Mouse (Mus musculus): ENCODE results near the gene Mtfp1. TPM values are rescaled to one million over a fixed set of nuclear protein-coding genes. Genes with fewer than 3 reads are reported as not detected.
"Not testable (repeated sequence)": the region's sequence is repeated elsewhere in the genome, so short reads cannot be mapped to it uniquely, and the experiment has no call there.

Gene Mtfp1
- polyA plus RNA-seq, 1 experiment from 2014 or later = 14.5 TPM

DNA sequence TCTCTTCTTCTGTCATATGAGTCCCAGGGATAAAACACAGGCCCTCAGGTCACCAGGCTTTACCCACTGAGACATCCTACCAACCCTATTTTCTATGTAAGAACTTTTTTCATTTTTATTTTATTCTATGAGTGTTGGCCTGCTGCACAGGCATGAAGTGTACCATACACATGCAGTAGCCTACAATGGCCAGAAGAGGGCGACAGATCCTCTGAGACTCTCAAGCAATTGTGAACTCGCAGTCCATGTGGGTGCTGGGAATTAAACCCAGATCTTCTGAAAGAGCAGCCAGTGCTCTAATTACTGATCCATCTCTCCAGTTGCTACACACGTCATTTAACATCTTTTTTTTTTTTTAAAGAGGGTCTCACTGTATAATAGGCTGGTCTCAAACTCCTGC lies 38.2 kb upstream of the Mtfp1 start:
- no peak overlapping the region for H3K4me3 ChIP-seq (ENCODE audit: low read depth, low read length)
- 55% methylated on average over 3 of the region's 3 CpGs for WGBS
- H3K27ac ChIP-seq (ENCODE audit: low read length) = no peak overlapping the region
- H3K36me3 ChIP-seq (ENCODE audit: control insufficient read depth, insufficient read depth, low read length) = peaks cover 5% of the 10 kb centered on the region; the same call in 1 of the 2 replicates
- no peaks in the 10 kb centered on the region for H3K9me3 ChIP-seq (ENCODE audit: control insufficient read depth, low read depth, low read length)
- ATAC-seq (ENCODE audit: insufficient number of reproducible peaks, insufficient read depth, low FRiP score, low read depth) = no peak
- no peaks in the 10 kb centered on the region for H3K27me3 ChIP-seq (ENCODE audit: control insufficient read depth, insufficient read depth, low read length)
- H3K4me2 ChIP-seq (replicated peaks; ENCODE audit: low read depth, low read length) = no peak overlapping the region
- no peak overlapping the region for H3K9ac ChIP-seq (replicated peaks; ENCODE audit: low read depth, low read length)
- peaks cover 8% of the 10 kb centered on the region; the same call in 1 of the 2 replicates for H3K4me1 ChIP-seq (ENCODE audit: control insufficient read depth, insufficient read depth, low read length)

DNA sequence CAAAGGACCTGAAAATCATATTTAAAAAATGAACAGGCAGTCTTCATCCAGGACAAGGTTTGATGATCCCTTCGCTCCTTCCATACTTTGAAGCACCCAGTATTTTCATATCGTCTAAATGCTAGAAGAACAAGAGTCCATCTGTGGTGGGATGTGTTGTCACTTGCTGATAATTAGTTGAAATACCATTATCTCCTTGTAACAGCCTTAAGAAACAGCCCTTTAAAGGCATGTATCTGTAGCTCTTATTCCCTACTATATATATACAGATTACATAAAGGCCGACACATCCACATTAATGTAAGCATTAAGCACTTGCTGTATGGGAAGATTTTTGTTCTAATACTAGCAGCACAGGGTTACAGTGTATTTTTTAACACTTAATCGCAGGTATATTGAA lies 33.2 kb upstream of the Mtfp1 start:
- H3K27ac ChIP-seq (ENCODE audit: low read length); H3K4me1 ChIP-seq (ENCODE audit: control insufficient read depth, insufficient read depth, low read length); ATAC-seq (ENCODE audit: insufficient number of reproducible peaks, insufficient read depth, low FRiP score, low read depth); H3K27me3 ChIP-seq (ENCODE audit: control insufficient read depth, insufficient read depth, low read length); H3K9ac ChIP-seq (replicated peaks; ENCODE audit: low read depth, low read length); H3K4me3 ChIP-seq (ENCODE audit: low read depth, low read length); H3K4me2 ChIP-seq (replicated peaks; ENCODE audit: low read depth, low read length); H3K36me3 ChIP-seq (ENCODE audit: control insufficient read depth, insufficient read depth, low read length); H3K9me3 ChIP-seq (ENCODE audit: control insufficient read depth, low read depth, low read length): not testable (repeated sequence)
- 87% methylated on average over 4 of the region's 4 CpGs for WGBS

DNA sequence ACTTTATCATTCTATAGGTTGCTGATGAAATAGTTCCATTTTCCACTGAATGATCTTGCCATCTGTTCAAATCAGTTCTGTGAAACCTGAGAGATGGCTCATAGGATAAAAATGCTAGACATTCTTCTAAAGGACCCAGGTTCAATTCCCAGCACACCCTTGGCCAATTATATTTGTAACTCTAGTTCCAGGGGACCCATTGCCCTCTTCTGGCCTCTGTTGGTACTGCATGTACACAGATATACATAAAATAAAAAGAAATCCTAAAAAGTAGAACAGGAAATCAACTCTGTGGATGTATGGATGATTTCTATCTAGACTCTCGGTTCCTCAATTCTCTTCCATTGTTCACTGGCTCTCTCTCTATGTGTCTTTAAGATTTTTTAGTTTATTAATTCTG lies 31.8 kb upstream of the Mtfp1 start:
- no peak overlapping the region for H3K27ac ChIP-seq (ENCODE audit: low read length)
- no peak overlapping the region for H3K9ac ChIP-seq (replicated peaks; ENCODE audit: low read depth, low read length)
- H3K4me2 ChIP-seq (replicated peaks; ENCODE audit: low read depth, low read length) = no peak overlapping the region
- WGBS = 92% methylated on average over 1 of the region's 1 CpGs
- no peak for ATAC-seq (ENCODE audit: insufficient number of reproducible peaks, insufficient read depth, low FRiP score, low read depth)
- H3K4me1 ChIP-seq (ENCODE audit: control insufficient read depth, insufficient read depth, low read length) = no peaks in the 10 kb centered on the region
- H3K27me3 ChIP-seq (ENCODE audit: control insufficient read depth, insufficient read depth, low read length) = no peaks in the 10 kb centered on the region
- no peak overlapping the region for H3K4me3 ChIP-seq (ENCODE audit: low read depth, low read length)
- 0 out of 2 replicates have a peak, but pooled peaks cover 3% of the 10 kb centered on the region for H3K9me3 ChIP-seq (ENCODE audit: control insufficient read depth, low read depth, low read length)
- no peaks in the 10 kb centered on the region for H3K36me3 ChIP-seq (ENCODE audit: control insufficient read depth, insufficient read depth, low read length)

DNA sequence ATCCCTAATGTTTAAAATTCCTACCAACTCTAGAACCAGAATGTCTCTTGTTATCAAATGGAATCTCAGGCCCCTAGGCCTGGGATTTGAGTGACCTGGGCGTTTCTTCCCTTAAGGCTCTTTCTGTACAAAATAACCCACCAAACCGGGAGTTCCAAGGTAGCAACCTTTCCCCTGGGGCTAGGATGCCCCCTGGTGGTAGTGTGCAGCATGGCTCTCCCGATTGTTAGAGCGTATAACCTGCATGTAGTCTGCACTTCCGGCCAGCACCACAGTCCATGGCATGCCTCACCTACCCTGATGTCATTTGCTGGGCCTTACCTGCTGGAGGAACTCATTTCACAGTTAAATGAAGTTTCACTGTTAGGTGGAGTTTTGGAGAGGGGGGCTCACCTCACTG lies 28.7 kb upstream of the Mtfp1 start:
- H3K36me3 ChIP-seq (ENCODE audit: control insufficient read depth, insufficient read depth, low read length) = no peaks in the 10 kb centered on the region
- 70% methylated on average over 5 of the region's 5 CpGs for WGBS
- H3K9me3 ChIP-seq (ENCODE audit: control insufficient read depth, low read depth, low read length) = 0 out of 2 replicates have a peak, but pooled peaks cover 3% of the 10 kb centered on the region
- no peak overlapping the region for H3K4me3 ChIP-seq (ENCODE audit: low read depth, low read length)
- H3K27ac ChIP-seq (ENCODE audit: low read length) = no peak overlapping the region
- no peak overlapping the region for H3K4me2 ChIP-seq (replicated peaks; ENCODE audit: low read depth, low read length)
- ATAC-seq (ENCODE audit: insufficient number of reproducible peaks, insufficient read depth, low FRiP score, low read depth) = no peak
- H3K9ac ChIP-seq (replicated peaks; ENCODE audit: low read depth, low read length) = no peak overlapping the region
- H3K4me1 ChIP-seq (ENCODE audit: control insufficient read depth, insufficient read depth, low read length) = 0 out of 2 replicates have a peak, but pooled peaks cover 3% of the 10 kb centered on the region
- no peaks in the 10 kb centered on the region for H3K27me3 ChIP-seq (ENCODE audit: control insufficient read depth, insufficient read depth, low read length)

DNA sequence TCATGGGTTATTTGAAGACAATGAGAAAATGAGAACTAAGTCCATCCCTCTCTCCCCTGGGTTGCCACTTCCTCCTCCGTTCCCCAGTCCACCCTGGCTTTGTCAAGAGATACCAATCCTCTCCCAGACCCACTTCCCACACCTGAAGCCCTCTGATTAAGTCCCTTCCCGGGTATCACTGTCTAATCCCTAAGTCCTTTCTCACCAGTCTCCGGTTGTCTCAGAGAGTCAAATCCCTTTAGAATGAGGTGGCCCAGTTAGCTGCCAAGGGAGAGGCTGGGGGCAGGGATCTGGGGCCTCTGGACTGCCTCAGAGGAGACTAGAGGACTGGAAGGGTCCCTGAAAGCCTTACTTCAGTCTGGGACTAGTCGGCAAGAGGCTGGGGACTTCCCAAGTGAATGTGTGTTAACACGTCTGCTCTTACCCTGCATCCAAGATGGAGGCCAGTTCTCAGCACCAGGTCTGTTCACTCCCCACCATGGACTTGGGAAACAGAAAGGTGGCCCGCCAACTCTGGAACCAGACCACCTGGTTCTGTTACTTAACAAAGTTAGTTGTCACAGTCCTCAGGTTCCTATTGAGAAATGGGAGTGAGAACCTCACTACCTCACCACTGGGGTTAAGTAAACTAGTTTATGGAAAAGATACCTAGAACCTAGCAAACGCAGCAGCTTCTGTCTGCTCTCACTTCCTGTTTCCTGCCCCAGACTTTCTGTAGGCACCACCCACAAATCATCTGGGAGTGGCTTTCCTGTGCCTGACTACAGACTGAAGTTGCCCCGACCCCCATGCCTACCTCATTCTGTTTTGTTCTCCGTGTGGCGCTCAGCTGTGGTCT lies 27.7 kb upstream of the Mtfp1 start, which contains the start of gene Sec14l2:
Gene Sec14l2 (minus strand): TSS at position 674 of the 838 bp plus-strand sequence.
- Histone ChIP-seq H3K4me3 (ENCODE audit: low read depth, low read length) (no peak within 1 kb of the TSS), H3K9ac (replicated peaks; ENCODE audit: low read depth, low read length) (no peak within 1 kb of the TSS), H3K27me3 (ENCODE audit: control insufficient read depth, insufficient read depth, low read length) (no peaks in the 10 kb centered on the region), H3K4me2 (replicated peaks; ENCODE audit: low read depth, low read length) (no peak within 1 kb of the TSS), H3K27ac (ENCODE audit: low read length) (no peak within 1 kb of the TSS), H3K4me1 (ENCODE audit: control insufficient read depth, insufficient read depth, low read length) (peaks cover 8% of the 10 kb centered on the region; the same call in 1 of the 2 replicates), H3K9me3 (ENCODE audit: control insufficient read depth, low read depth, low read length) (0 out of 2 replicates have a peak, but pooled peaks cover 3% of the 10 kb centered on the region), H3K36me3 (ENCODE audit: control insufficient read depth, insufficient read depth, low read length) (no peaks in the 10 kb centered on the region)
- no peak for ATAC-seq (ENCODE audit: insufficient number of reproducible peaks, insufficient read depth, low FRiP score, low read depth)
- 72% methylated on average over 10 of the region's 10 CpGs for WGBS

DNA sequence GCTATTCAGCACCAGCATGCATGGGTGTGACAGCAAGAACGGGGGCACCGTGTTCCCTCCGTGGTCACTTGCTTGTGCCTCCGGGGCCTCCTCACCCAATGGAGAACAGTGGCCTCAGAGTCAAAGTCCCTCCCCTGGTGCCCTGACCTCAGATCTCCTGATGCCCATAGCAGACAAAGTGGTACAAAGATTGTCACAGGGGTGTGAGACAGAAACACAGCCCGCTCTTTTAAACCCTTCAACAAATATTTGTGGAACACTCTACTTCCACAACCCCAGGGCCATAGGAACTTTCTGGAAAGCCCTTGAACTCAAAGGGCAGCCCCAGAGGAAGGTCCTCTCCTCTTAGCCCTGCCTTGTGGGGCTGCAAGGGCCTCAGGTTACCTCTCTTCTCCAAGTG lies 27.0 kb upstream of the Mtfp1 start:
- 0 out of 2 replicates have a peak, but pooled peaks cover 3% of the 10 kb centered on the region for H3K9me3 ChIP-seq (ENCODE audit: control insufficient read depth, low read depth, low read length)
- WGBS = 66% methylated on average over 5 of the region's 5 CpGs
- no peak overlapping the region for H3K4me2 ChIP-seq (replicated peaks; ENCODE audit: low read depth, low read length)
- no peaks in the 10 kb centered on the region for H3K27me3 ChIP-seq (ENCODE audit: control insufficient read depth, insufficient read depth, low read length)
- no peak overlapping the region for H3K4me3 ChIP-seq (ENCODE audit: low read depth, low read length)
- peaks cover 12% of the 10 kb centered on the region; the same call in 1 of the 2 replicates for H3K4me1 ChIP-seq (ENCODE audit: control insufficient read depth, insufficient read depth, low read length)
- H3K36me3 ChIP-seq (ENCODE audit: control insufficient read depth, insufficient read depth, low read length) = no peaks in the 10 kb centered on the region
- no peak overlapping the region for H3K27ac ChIP-seq (ENCODE audit: low read length)
- H3K9ac ChIP-seq (replicated peaks; ENCODE audit: low read depth, low read length) = no peak overlapping the region
- no peak for ATAC-seq (ENCODE audit: insufficient number of reproducible peaks, insufficient read depth, low FRiP score, low read depth)

DNA sequence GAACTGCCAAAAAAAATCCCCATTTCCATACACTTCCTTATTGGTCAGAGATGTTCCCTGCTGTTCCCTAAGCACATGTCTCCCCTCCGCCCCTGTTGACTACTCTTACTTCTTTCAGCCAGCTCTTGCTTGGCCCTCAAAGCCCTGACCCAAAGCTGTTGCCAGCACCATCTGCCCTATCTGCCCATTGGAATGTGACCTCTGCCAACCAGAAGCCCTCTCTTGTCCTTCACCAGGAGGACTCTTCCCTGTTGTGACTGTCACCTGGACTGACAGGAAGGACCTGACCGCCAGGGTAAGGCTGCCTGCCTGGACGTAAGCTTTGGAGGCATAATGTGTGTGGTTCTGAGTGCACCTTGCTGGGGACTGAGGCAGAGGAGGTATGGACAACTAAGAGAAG lies 26.4 kb upstream of the Mtfp1 start:
- Histone ChIP-seq H3K4me2 (replicated peaks; ENCODE audit: low read depth, low read length) (no peak overlapping the region), H3K9ac (replicated peaks; ENCODE audit: low read depth, low read length) (no peak overlapping the region), H3K36me3 (ENCODE audit: control insufficient read depth, insufficient read depth, low read length) (no peaks in the 10 kb centered on the region), H3K27ac (ENCODE audit: low read length) (no peak overlapping the region), H3K9me3 (ENCODE audit: control insufficient read depth, low read depth, low read length) (no peaks in the 10 kb centered on the region), H3K4me1 (ENCODE audit: control insufficient read depth, insufficient read depth, low read length) (peaks cover 12% of the 10 kb centered on the region; the same call in 1 of the 2 replicates), H3K27me3 (ENCODE audit: control insufficient read depth, insufficient read depth, low read length) (no peaks in the 10 kb centered on the region), H3K4me3 (ENCODE audit: low read depth, low read length) (no peak overlapping the region)
- 70% methylated on average over 3 of the region's 3 CpGs for WGBS
- no peak for ATAC-seq (ENCODE audit: insufficient number of reproducible peaks, insufficient read depth, low FRiP score, low read depth)

DNA sequence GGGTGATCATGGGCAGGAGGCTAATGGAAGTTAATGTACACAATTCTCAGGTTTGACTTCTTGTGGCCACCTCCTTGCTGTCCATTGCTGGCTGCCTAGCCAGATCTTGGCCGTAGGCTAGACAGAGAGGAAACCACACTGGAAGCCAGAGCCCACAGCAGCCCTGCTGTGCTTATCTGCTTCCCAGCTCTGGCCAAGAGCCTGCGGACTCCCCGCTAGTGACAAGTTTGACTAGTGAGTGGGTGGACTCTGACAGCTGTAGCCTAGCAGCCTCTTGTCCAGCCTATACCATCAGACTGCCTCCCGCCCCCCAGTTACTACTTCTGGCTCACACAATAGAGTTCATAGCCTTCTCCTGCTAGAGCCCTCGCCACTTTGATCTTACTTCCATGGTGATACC lies 24.4 kb upstream of the Mtfp1 start:
- no peak overlapping the region for H3K4me2 ChIP-seq (replicated peaks; ENCODE audit: low read depth, low read length)
- no peak overlapping the region for H3K9ac ChIP-seq (replicated peaks; ENCODE audit: low read depth, low read length)
- H3K27ac ChIP-seq (ENCODE audit: low read length) = no peak overlapping the region
- H3K36me3 ChIP-seq (ENCODE audit: control insufficient read depth, insufficient read depth, low read length) = no peaks in the 10 kb centered on the region
- H3K27me3 ChIP-seq (ENCODE audit: control insufficient read depth, insufficient read depth, low read length) = no peaks in the 10 kb centered on the region
- H3K4me1 ChIP-seq (ENCODE audit: control insufficient read depth, insufficient read depth, low read length) = peaks cover 12% of the 10 kb centered on the region; the same call in 1 of the 2 replicates
- no peak for ATAC-seq (ENCODE audit: insufficient number of reproducible peaks, insufficient read depth, low FRiP score, low read depth)
- H3K4me3 ChIP-seq (ENCODE audit: low read depth, low read length) = no peak overlapping the region
- WGBS = 78% methylated on average over 5 of the region's 5 CpGs
- no peaks in the 10 kb centered on the region for H3K9me3 ChIP-seq (ENCODE audit: control insufficient read depth, low read depth, low read length)
